Mouse (Mus musculus): ENCODE results near the gene Timm44. TPM values are rescaled to one million over a fixed set of nuclear protein-coding genes. Genes with fewer than 3 reads are reported as not detected.

Gene Timm44
- total RNA-seq, 1 experiment: 72.5 TPM

DNA sequence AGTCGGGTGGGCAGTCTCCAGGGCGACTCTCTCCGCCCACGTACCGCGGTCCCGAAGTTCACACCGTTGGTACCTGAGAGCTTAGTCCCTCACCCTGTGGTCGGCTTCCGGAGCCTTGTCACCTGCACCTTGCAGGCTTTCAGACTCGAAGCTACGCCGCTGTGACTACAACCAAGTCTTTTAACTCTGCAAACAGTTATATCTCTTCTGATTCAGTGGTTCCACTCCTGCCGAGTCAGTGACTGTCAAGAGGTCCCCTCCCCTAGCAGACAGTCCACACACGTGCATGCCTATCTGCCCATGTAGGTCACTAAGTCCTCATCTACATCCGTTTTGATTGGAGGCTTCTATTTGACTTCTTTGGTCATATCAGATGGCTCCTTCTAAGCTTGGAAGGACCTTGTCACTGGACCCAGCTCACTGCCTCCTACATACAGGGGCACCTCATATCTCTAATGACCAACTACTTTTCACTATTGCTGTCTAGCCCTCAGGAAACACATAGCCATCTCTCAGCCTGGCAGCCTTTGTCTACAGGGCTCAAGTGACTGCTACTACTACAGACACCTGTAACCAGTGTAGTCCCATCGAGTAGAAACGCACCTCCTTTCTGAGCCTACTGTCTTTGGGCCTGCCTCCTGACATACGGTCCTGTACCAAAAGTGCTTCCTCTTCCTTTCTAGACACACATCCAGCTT, 36.4 kb downstream of the Timm44 start:
- no peak for DNase-seq (ENCODE audit: low read depth, low spot score)
- H3K36me3 ChIP-seq (ENCODE audit: control insufficient read depth, insufficient read depth, low read length, poor library complexity, severe bottlenecking): peaks cover 14% of the 10 kb centered on the region
- in situ Hi-C loops (cut with MboI; ENCODE audit: low sequenced_read_pairs in 2 of 2, unreplicated experiment in 2 of 2): no loop called here
- no peak for TF ChIP-seq ZNF384 (IDR thresholded peaks at IDR 0.05; ENCODE audit: low read depth, low read length)
- TF ChIP-seq HCFC1 (IDR thresholded peaks at IDR 0.05; ENCODE audit: borderline replicate concordance, insufficient read depth, low read length): no peak
- no peak for TF ChIP-seq ZC3H11A (IDR thresholded peaks at IDR 0.05; ENCODE audit: borderline replicate concordance, low read depth, low read length)
- H3K27ac ChIP-seq (ENCODE audit: insufficient read depth, low read depth, low read length, poor library complexity, severe bottlenecking): no peak overlapping the region
- H3K9ac ChIP-seq (ENCODE audit: insufficient read depth, low read depth, low read length, poor library complexity, severe bottlenecking): peak overlapping the region; percentile 92
- H3K4me1 ChIP-seq (ENCODE audit: control insufficient read depth in 2 of 2, insufficient read depth in 2 of 2, low read length in 2 of 2, poor library complexity in 1 of 2): peaks cover 0 to 2% of the 10 kb centered on the region in 2 experiments; a peak in 2 of 4 replicates
- H3K9me3 ChIP-seq (ENCODE audit: control insufficient read depth, insufficient read depth, low read depth, low read length): no peaks in the 10 kb centered on the region
- peak overlapping the region; percentile 60 to 81 for H3K4me3 ChIP-seq (ENCODE audit: insufficient read depth in 1 of 2, low read depth in 1 of 2, low read length in 2 of 2, poor library complexity in 1 of 2, severe bottlenecking in 1 of 2)

DNA sequence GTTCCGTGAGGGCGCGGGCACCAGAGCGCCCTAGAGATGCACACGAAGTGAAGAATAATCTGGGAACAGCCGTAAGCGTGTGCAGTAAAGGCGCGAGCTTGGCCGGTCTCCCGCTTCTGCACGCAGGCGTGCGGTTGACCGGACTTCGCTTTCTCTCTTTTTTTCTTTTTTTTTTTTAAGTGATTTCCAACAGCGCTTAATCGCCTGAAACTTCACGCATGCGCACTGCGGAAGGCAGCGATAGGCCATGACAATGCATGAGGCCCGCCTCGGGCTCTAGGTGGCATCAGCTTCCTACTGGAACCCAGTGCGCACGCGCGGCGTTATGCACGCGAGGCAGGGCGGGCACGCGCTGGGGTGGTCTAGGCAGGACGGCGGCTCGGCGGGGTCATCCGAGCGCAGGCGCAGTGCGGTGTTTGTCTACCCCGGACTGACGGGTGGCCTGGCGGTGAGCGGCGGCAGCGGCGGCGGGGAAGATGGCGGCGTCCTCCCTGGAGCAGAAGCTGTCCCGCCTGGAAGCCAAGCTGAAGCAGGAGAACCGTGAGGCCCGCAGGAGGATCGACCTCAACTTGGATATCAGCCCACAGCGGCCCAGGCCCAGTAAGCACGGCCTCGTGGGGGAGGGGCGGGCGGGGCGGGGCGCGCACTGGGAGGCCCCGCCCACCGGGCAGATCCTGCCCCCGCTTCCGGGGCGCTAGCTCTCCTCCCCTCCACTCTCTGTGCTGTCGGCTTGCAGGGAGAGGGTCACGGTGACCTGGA, 37.1 kb downstream of the Timm44 start, which contains the start of the genes Map2k7 and Gm49320:
Map2k7 (plus strand) TSS at position 307 of the 759 bp plus-strand sequence.
Gm49320 (plus strand) TSS at position 432 of the 759 bp plus-strand sequence.
- no peaks in the 10 kb centered on the region for H3K9me3 ChIP-seq (ENCODE audit: control insufficient read depth, insufficient read depth, low read depth, low read length)
- peak within 1 kb of the TSS; percentile 69 for H3K27ac ChIP-seq (ENCODE audit: insufficient read depth, low read depth, low read length, poor library complexity, severe bottlenecking)
- TF ChIP-seq MAFK (IDR thresholded peaks at IDR 0.05; ENCODE audit: insufficient read depth, low read depth, low read length): no peak
- peak; percentile 91 for TF ChIP-seq ZNF384 (IDR thresholded peaks at IDR 0.05; ENCODE audit: low read depth, low read length)
- TF ChIP-seq CHD2 (IDR thresholded peaks at IDR 0.05; ENCODE audit: low read depth, low read length): 0 out of 2 replicates have a peak, but pooled peaks have one; percentile 28
- peak; percentile 70 for TF ChIP-seq HCFC1 (IDR thresholded peaks at IDR 0.05; ENCODE audit: borderline replicate concordance, insufficient read depth, low read length)
- H3K36me3 ChIP-seq (ENCODE audit: control insufficient read depth, insufficient read depth, low read length, poor library complexity, severe bottlenecking): peaks cover 7% of the 10 kb centered on the region
- peak; percentile 99 for DNase-seq (ENCODE audit: low read depth, low spot score)
- peaks cover 0 to 2% of the 10 kb centered on the region in 2 experiments; a peak in 2 of 4 replicates for H3K4me1 ChIP-seq (ENCODE audit: control insufficient read depth in 2 of 2, insufficient read depth in 2 of 2, low read length in 2 of 2, poor library complexity in 1 of 2)
- in situ Hi-C loops (cut with MboI; ENCODE audit: low sequenced_read_pairs in 2 of 2, unreplicated experiment in 2 of 2): no loop called here
- peak within 1 kb of the TSS; percentile 64 to 81 for H3K4me3 ChIP-seq (ENCODE audit: insufficient read depth in 1 of 2, low read depth in 1 of 2, low read length in 2 of 2, poor library complexity in 1 of 2, severe bottlenecking in 1 of 2)
- H3K9ac ChIP-seq (ENCODE audit: insufficient read depth, low read depth, low read length, poor library complexity, severe bottlenecking): peak within 1 kb of the TSS; percentile 92

DNA sequence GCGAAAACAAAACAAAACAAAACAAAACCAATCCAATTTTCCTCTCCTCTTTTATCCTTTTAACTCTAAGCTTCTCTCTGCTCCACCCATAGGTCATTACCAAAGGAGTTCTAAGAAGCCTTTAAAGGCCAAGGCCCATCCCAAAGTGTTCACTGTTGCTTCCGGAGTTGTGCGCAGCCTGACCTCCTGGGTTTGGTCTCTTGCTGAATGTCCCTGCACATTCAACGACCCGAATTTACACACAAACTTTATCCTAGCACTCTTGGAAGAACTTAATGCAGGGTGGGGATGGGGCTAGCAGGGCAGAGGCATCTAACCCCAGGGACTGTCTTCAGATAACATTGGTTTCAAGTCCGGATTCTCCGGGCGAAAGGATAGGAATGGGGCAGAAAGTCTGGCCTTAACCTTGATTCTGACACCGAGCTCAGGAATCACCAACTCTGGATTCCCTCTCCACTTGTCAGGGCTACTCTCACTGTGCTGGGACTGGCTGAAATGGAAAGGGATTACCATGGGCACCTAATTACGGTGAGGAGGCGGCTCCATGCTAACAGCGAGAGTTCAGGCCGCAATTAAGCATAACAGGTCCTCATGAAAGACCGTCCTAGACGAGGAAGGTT, 37.8 kb downstream of the Timm44 start:
- DNase-seq (ENCODE audit: low read depth, low spot score): no peak

DNA sequence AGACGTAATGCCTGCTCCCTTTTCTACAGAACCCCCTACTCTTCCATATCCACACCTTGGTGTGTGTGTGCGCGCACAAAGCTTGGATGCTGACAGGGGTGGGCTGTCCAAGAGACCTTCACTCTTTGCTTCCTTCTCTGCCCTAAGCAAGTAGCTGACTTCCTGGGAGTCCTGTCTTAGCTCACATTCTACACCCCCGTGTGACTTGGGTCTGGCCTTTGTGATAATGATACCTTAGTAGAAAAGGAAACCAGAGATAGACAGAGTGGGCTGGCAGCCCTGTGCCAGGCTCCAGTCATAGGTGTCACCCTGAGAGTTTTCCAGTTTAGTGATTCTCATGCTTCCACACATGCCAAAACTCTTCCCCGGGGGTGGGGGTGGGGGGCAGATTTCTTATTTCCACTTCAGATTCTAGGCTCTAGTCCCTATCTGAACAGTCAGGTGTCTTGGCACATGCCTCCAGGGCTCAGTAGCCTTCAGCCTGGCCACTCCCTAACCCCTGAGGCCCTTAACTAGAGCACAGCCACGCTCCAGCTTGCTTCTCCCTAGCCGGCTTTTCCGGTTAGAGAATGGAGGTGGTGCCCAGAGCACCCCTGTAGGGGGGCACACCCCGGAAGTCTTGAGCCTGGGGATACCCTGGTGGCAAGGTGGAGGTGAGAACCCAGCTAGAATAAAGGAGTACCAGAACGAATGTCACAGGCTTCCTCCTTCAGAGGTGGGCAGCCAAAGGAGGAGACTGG, 44.9 kb downstream of the Timm44 start:
- H3K27ac ChIP-seq (ENCODE audit: insufficient read depth, low read depth, low read length, poor library complexity, severe bottlenecking): no peak overlapping the region
- in situ Hi-C loops (cut with MboI; ENCODE audit: low sequenced_read_pairs in 2 of 2, unreplicated experiment in 2 of 2): no loop called here
- no peak overlapping the region for H3K4me3 ChIP-seq (ENCODE audit: insufficient read depth in 1 of 2, low read depth in 1 of 2, low read length in 2 of 2, poor library complexity in 1 of 2, severe bottlenecking in 1 of 2)
- H3K9ac ChIP-seq (ENCODE audit: insufficient read depth, low read depth, low read length, poor library complexity, severe bottlenecking): no peak overlapping the region
- H3K9me3 ChIP-seq (ENCODE audit: control insufficient read depth, insufficient read depth, low read depth, low read length): no peaks in the 10 kb centered on the region
- H3K4me1 ChIP-seq (ENCODE audit: control insufficient read depth in 2 of 2, insufficient read depth in 2 of 2, low read length in 2 of 2, poor library complexity in 1 of 2): peaks cover 0 to 9% of the 10 kb centered on the region in 2 experiments; a peak in 1 of 4 replicates
- TF ChIP-seq ZNF384 (IDR thresholded peaks at IDR 0.05; ENCODE audit: low read depth, low read length) (no peak), ZC3H11A (IDR thresholded peaks at IDR 0.05; ENCODE audit: borderline replicate concordance, low read depth, low read length) (no peak), HCFC1 (IDR thresholded peaks at IDR 0.05; ENCODE audit: borderline replicate concordance, insufficient read depth, low read length) (no peak), MAFK (IDR thresholded peaks at IDR 0.05; ENCODE audit: insufficient read depth, low read depth, low read length) (no peak), CHD2 (IDR thresholded peaks at IDR 0.05; ENCODE audit: low read depth, low read length) (no peak)
- no peaks in the 10 kb centered on the region for H3K36me3 ChIP-seq (ENCODE audit: control insufficient read depth, insufficient read depth, low read length, poor library complexity, severe bottlenecking)
- DNase-seq (ENCODE audit: low read depth, low spot score): no peak

More for the DNA sequence above, 37.8 kb downstream of the Timm44 start:
- Histone ChIP-seq H3K36me3 (ENCODE audit: control insufficient read depth, insufficient read depth, low read length, poor library complexity, severe bottlenecking) (no peaks in the 10 kb centered on the region), H3K4me3 (ENCODE audit: insufficient read depth in 1 of 2, low read depth in 1 of 2, low read length in 2 of 2, poor library complexity in 1 of 2, severe bottlenecking in 1 of 2) (peak overlapping the region; percentile 64 to 67), H3K27ac (ENCODE audit: insufficient read depth, low read depth, low read length, poor library complexity, severe bottlenecking) (peak overlapping the region; percentile 68), H3K9ac (ENCODE audit: insufficient read depth, low read depth, low read length, poor library complexity, severe bottlenecking) (peak overlapping the region; percentile 85), H3K4me1 (ENCODE audit: control insufficient read depth in 2 of 2, insufficient read depth in 2 of 2, low read length in 2 of 2, poor library complexity in 1 of 2) (peaks cover 0 to 2% of the 10 kb centered on the region in 2 experiments; a peak in 2 of 4 replicates), H3K9me3 (ENCODE audit: control insufficient read depth, insufficient read depth, low read depth, low read length) (no peaks in the 10 kb centered on the region)
- TF ChIP-seq CHD2 (IDR thresholded peaks at IDR 0.05; ENCODE audit: low read depth, low read length) (no peak), MAFK (IDR thresholded peaks at IDR 0.05; ENCODE audit: insufficient read depth, low read depth, low read length) (no peak), ZNF384 (IDR thresholded peaks at IDR 0.05; ENCODE audit: low read depth, low read length) (no peak), HCFC1 (IDR thresholded peaks at IDR 0.05; ENCODE audit: borderline replicate concordance, insufficient read depth, low read length) (no peak), ZC3H11A (IDR thresholded peaks at IDR 0.05; ENCODE audit: borderline replicate concordance, low read depth, low read length) (no peak)
- in situ Hi-C loops (cut with MboI; ENCODE audit: low sequenced_read_pairs in 2 of 2, unreplicated experiment in 2 of 2): no loop called here
